Comparison of ENCODE assay signal across 9 mouse cellular contexts in genomic region chr2:105468930-105469329, GRCm38 (mm10).
DNase-seq lines count a peak whose midpoint lies in the region; ATAC-seq and TF ChIP-seq lines count a peak whose summit lies in the region.
"Had no signal": no experiment of that assay in that cellular context is flagged by ENCODE, and none has a peak within 500 bp of the region (broad histone marks: within the 10 kb centered on the region; RNA-seq: fewer than 3 reads in every experiment).

No protein-coding gene starts in this region.

- no peak overlapping the region for H3K27ac ChIP-seq in heart, embryonic 10.5 days
- H3K27ac ChIP-seq in midbrain, embryonic 16.5 days (ENCODE audit: low read length): no peak overlapping the region
- H3K27ac ChIP-seq: limb, embryonic 15.5 days had no signal

- no peaks in the 10 kb centered on the region for H3K27me3 ChIP-seq in heart, embryonic 10.5 days (ENCODE audit: insufficient read depth, poor library complexity, severe bottlenecking)
- peaks cover 6% of the 10 kb centered on the region for H3K27me3 ChIP-seq in G1E (ENCODE audit: insufficient read depth, low read length)
- no peaks in the 10 kb centered on the region for H3K27me3 ChIP-seq in midbrain, embryonic 16.5 days (ENCODE audit: control insufficient read depth, insufficient read depth, low read depth, low read length)
- H3K27me3 ChIP-seq: limb, embryonic 15.5 days had no signal

- no peaks in the 10 kb centered on the region for H3K9me3 ChIP-seq in heart, embryonic 10.5 days
- no peaks in the 10 kb centered on the region for H3K9me3 ChIP-seq in G1E (replicated peaks)
- H3K9me3 ChIP-seq in midbrain, embryonic 16.5 days (replicated peaks; ENCODE audit: control insufficient read depth, low read length, poor library complexity, severe bottlenecking): no peaks in the 10 kb centered on the region
- H3K9me3 ChIP-seq: limb, embryonic 15.5 days had no signal

- no peaks in the 10 kb centered on the region for H3K4me1 ChIP-seq in heart, embryonic 10.5 days
- no peaks in the 10 kb centered on the region for H3K4me1 ChIP-seq in G1E (ENCODE audit: insufficient read depth, low read depth, low read length)
- no peaks in the 10 kb centered on the region for H3K4me1 ChIP-seq in midbrain, embryonic 16.5 days (ENCODE audit: control insufficient read depth, insufficient read depth, low read length)
- H3K4me1 ChIP-seq: limb, embryonic 15.5 days had no signal

- peak; percentile 57 for DNase-seq in heart, postnatal 4 days
- DNase-seq in heart, embryonic 10.5 days (ENCODE audit: low spot score): no peak
- peak; percentile 4 for DNase-seq in G1E (ENCODE audit: low spot score)
- DNase-seq in cerebellum, adult 11-12 months: peak; percentile 33
- peak; percentile 44 for DNase-seq in forelimb bud, embryonic 11.5 days (ENCODE audit: low read depth, low spot score)
- DNase-seq in left cerebral cortex, adult 11 months (ENCODE audit: low spot score): peak; percentile 33

- TF ChIP-seq CTCF in G1E (IDR thresholded peaks at IDR 0.05; ENCODE audit: low read depth, low read length): 0 out of 2 replicates have a peak, but pooled peaks have one; percentile 27

- WGBS in heart, embryonic 10.5 days: 40% methylated on average over 5 of the region's 5 CpGs
- WGBS in midbrain, embryonic 16.5 days: 28% methylated on average over 5 of the region's 5 CpGs

- H3K9ac ChIP-seq in midbrain, embryonic 16.5 days (ENCODE audit: low read depth, low read length): no peak overlapping the region
- H3K9ac ChIP-seq: limb, embryonic 15.5 days had no signal

- no peaks in the 10 kb centered on the region for H3K36me3 ChIP-seq in heart, embryonic 10.5 days
- H3K36me3 ChIP-seq in G1E (replicated peaks): no peaks in the 10 kb centered on the region
- no peaks in the 10 kb centered on the region for H3K36me3 ChIP-seq in midbrain, embryonic 16.5 days (ENCODE audit: control insufficient read depth, insufficient read depth, low read length)
- H3K36me3 ChIP-seq: limb, embryonic 15.5 days had no signal

- no peak overlapping the region for H3K4me2 ChIP-seq in midbrain, embryonic 16.5 days (ENCODE audit: low read length)
- H3K4me2 ChIP-seq: limb, embryonic 15.5 days had no signal

- no peak overlapping the region for H3K4me3 ChIP-seq in heart, embryonic 10.5 days
- H3K4me3 ChIP-seq in G1E (ENCODE audit: low read depth, low read length): no peak overlapping the region
- H3K4me3 ChIP-seq in midbrain, embryonic 16.5 days (ENCODE audit: low read depth, low read length): no peak overlapping the region
- H3K4me3 ChIP-seq: limb, embryonic 15.5 days had no signal

- ATAC-seq in G1E (ENCODE audit: extremely low read depth, insufficient number of reproducible peaks, low FRiP score, poor library complexity, severe bottlenecking): no peak
- peak; percentile 71; the same call in 1 of the 2 replicates for ATAC-seq in midbrain, embryonic 16.5 days
- ATAC-seq in erythroblast, adult 5-6 weeks (replicated peaks; ENCODE audit: low FRiP score, poor library complexity, severe bottlenecking): no peak
